Mouse (Mus musculus) layer of hippocampus, postnatal 14 days (tissue): Measurements from ENCODE around the gene Tacc2. TPM values are rescaled to one million over a fixed set of nuclear protein-coding genes. Genes with fewer than 3 reads are reported as not detected.
"Not testable (repeated sequence)": the region's sequence is repeated elsewhere in the genome, so short reads cannot be mapped to it uniquely, and the experiment has no call there.

ENCODE experiments used
- DNase-seq, 2 experiments: peaks; one replicate each; pipeline ENCODE4 v3.0.0; 2021 to 2022; ENCODE audit warnings: low spot score in 2 of 2, mixed read lengths in 1 of 2
- long read RNA-seq, 2 experiments: library from polyadenylated mRNA; stranded (forward); transcript quantifications; one replicate each; pipeline ENCODE4 v2.0.0; 2021
- total RNA-seq, 2 experiments: library from RNA; stranded (reverse); gene quantifications; 2 replicates each; pipeline ENCODE4 v1.2.3; 2021

Gene Tacc2
- 10 to 100 TPM; 86.2 to 86.5 TPM for total RNA-seq
- long read RNA-seq, experiment 1, partial matches to known transcripts, result 6 of 24 reads
- long read RNA-seq, experiment 1, other reads (novel, unspliced or antisense), result 15 of 24 reads
- long read RNA-seq, experiment 2, partial matches to known transcripts, result 4 of 28 reads
- long read RNA-seq, experiment 2, other reads (novel, unspliced or antisense), result 22 of 28 reads

- no peak for DNase-seq
Observed at GRCm38 (mm10) chr7:130577388-130578003, at the start of gene Tacc2. TSS of gene Tacc2 (plus strand) at chr7:130577438.

GRCm38 (mm10) chr7:130531138-130531537 lies 46.1 kb upstream of the Tacc2 start:
- not testable (repeated sequence) for DNase-seq

- peak; percentile 87 to 91 for DNase-seq
Observed at GRCm38 (mm10) chr7:130533316-130534260, 43.6 kb upstream of the Tacc2 start.

GRCm38 (mm10) chr7:130535174-130535573 lies 42.1 kb upstream of the Tacc2 start:
- DNase-seq, result no peak

GRCm38 (mm10) chr7:130537068-130537467 lies 40.2 kb upstream of the Tacc2 start:
- no peak for DNase-seq

GRCm38 (mm10) chr7:130540176-130540575 lies 37.1 kb upstream of the Tacc2 start:
- no peak for DNase-seq

- DNase-seq, result no peak
Observed at GRCm38 (mm10) chr7:130543181-130543580, 34.1 kb upstream of the Tacc2 start.

- DNase-seq, result no peak
Observed at GRCm38 (mm10) chr7:130545401-130545800, 31.8 kb upstream of the Tacc2 start.

- DNase-seq, result no peak
Observed at GRCm38 (mm10) chr7:130545893-130546292, 31.3 kb upstream of the Tacc2 start.

- DNase-seq, result no peak
Observed at GRCm38 (mm10) chr7:130546421-130546790, 30.8 kb upstream of the Tacc2 start.

- DNase-seq, result peak; percentile 87 to 89
Observed at GRCm38 (mm10) chr7:130546791-130547484, 30.3 kb upstream of the Tacc2 start.

- no peak for DNase-seq
Observed at GRCm38 (mm10) chr7:130547635-130548175, 29.5 kb upstream of the Tacc2 start.

- DNase-seq, result no peak
Observed at GRCm38 (mm10) chr7:130552780-130553179, 24.5 kb upstream of the Tacc2 start.

- no peak for DNase-seq
Observed at GRCm38 (mm10) chr7:130553321-130553720, 23.9 kb upstream of the Tacc2 start.

- no peak for DNase-seq
Observed at GRCm38 (mm10) chr7:130555597-130555996, 21.6 kb upstream of the Tacc2 start.

GRCm38 (mm10) chr7:130558592-130558991 lies 18.6 kb upstream of the Tacc2 start:
- no peak for DNase-seq

- DNase-seq, result no peak
Observed at GRCm38 (mm10) chr7:130560933-130561332, 16.3 kb upstream of the Tacc2 start.

GRCm38 (mm10) chr7:130563276-130563675 lies 14.0 kb upstream of the Tacc2 start:
- no peak for DNase-seq

GRCm38 (mm10) chr7:130563880-130564279 lies 13.4 kb upstream of the Tacc2 start:
- no peak for DNase-seq

GRCm38 (mm10) chr7:130564596-130564995 lies 12.6 kb upstream of the Tacc2 start:
- DNase-seq, result peak in 1 of 2 experiments; percentile 24
